Mouse (Mus musculus) stomach, postnatal 0 days (tissue): Measurements from ENCODE around the gene Sec1. TPM values are rescaled to one million over a fixed set of nuclear protein-coding genes. Genes with fewer than 3 reads are reported as not detected.

Experiments
- ATAC-seq: fragments of 200-750 bp; cut with Nextera tagmentation; 2 replicates; pipeline ENCODE4 v1.8.0; 2017; ENCODE audit not compliant: low FRiP score, low TSS enrichment
- DNase-seq: peaks from one replicate; pipeline ENCODE4 v3.0.0-alpha.2; 2016; ENCODE audit warnings: low spot score
- H3K27ac ChIP-seq: fragments of 300-500 bp; sonication (generic); replicated peaks from 2 replicates; pipeline ENCODE4 v1.5.1; 2014; ENCODE audit warnings: mild to moderate bottlenecking, control low read depth
- H3K27me3 ChIP-seq: fragments of 300-500 bp; sonication (generic); 2 replicates; pipeline ENCODE4 v1.6.1; 2014; ENCODE audit warnings: low read length; ENCODE audit not compliant: control insufficient read depth, insufficient read depth
- H3K36me3 ChIP-seq: fragments of 300-500 bp; sonication (generic); 2 replicates; pipeline ENCODE4 v1.6.1; 2014; ENCODE audit warnings: low read length, mixed read lengths; ENCODE audit not compliant: control insufficient read depth, insufficient read depth
- H3K4me1 ChIP-seq: fragments of 300-500 bp; sonication (generic); replicated peaks from 2 replicates; pipeline ENCODE4 v1.6.1; 2014; ENCODE audit warnings: antibody characterized with exemption; ENCODE audit not compliant: control insufficient read depth, insufficient read depth
- H3K4me2 ChIP-seq: fragments of 300-500 bp; sonication (generic); replicated peaks from 2 replicates; pipeline ENCODE4 v1.6.1; 2014; ENCODE audit warnings: low read depth, mild to moderate bottlenecking, control low read depth, moderate library complexity
- H3K4me3 ChIP-seq: fragments of 300-500 bp; sonication (generic); 2 replicates; pipeline ENCODE4 v1.5.1; 2014; ENCODE audit warnings: low read depth, low read length, control low read depth
- H3K9ac ChIP-seq: fragments of 300-500 bp; sonication (generic); 2 replicates; pipeline ENCODE4 v1.6.1; 2014; ENCODE audit warnings: mild to moderate bottlenecking, low read length, control low read depth, mixed read lengths
- H3K9me3 ChIP-seq: fragments of 300-500 bp; sonication (generic); 2 replicates; pipeline ENCODE4 v1.6.1; 2016; ENCODE audit warnings: low read length; ENCODE audit not compliant: control insufficient read depth
- CTCF ChIP-seq: IDR thresholded peaks from 2 replicates; pipeline ENCODE4 v1.5.1; 2016; ENCODE audit warnings: antibody characterized with exemption, low read depth, mild to moderate bottlenecking, moderate library complexity
- EP300 ChIP-seq: optimal IDR thresholded peaks from 2 replicates; pipeline ENCODE3; 2016; ENCODE audit warnings: antibody characterized with exemption
- WGBS: fragments of 180-500 bp; shearing (Covaris S2); extraction: QIAGEN DNeasy Blood & Tissue Kit; methylation state at CpG from one replicate; pipeline ENCODE4 v1.1.7; 2014; 5-methylcytosine and 5-hydroxymethylcytosine counted together
- polyA plus RNA-seq: library from polyadenylated mRNA; unstranded; fragments of >200 nt; fragmentation: Nextera tagmentation; extraction: Ambion mirVana; gene quantifications from 2 replicates; pipeline ENCODE4 v1.2.1, GENCODE M21; 2015

Sec1 gene
- polyA plus RNA-seq, 1 experiment from 2014 or later, result 0.53 TPM

- peak; percentile 14; the same call in 1 of the 2 replicates for ATAC-seq
Observed at GRCm38 (mm10) chr7:45705873-45706281, 11.7 kb upstream of the Sec1 start.

DNA sequence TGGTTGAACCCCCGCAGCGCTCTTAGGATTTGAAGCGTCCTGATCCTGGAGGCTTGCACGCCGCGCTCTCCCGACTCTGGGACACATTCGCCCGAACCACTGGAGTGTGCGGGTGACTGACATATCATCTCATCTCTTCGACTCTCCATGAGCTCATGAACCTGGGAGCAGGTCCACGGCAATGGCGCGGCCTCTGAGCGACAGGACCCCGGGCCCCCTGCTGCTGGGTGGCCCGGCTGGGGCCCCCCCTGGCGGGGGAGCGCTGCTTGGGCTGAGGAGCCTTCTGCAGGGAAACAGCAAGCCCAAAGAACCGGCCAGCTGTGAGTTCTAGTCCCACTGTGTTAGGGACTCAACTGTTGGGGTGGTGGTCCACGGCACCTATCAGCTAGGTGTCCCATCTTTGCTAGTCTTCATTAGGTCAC lies 11.3 kb upstream of the Sec1 start:
- H3K4me3 ChIP-seq, result peak overlapping the region; percentile 65
- peak overlapping the region; percentile 91 for H3K9ac ChIP-seq
- peak overlapping the region; percentile 96 for H3K27ac ChIP-seq
- peak overlapping the region; percentile 99 for H3K4me2 ChIP-seq
- WGBS, result under 1% methylated on average over 21 of the region's 21 CpGs
- DNase-seq, result no peak
- peak; percentile 1 for ATAC-seq
- TF ChIP-seq CTCF (no peak; the same call in 1 of the 2 replicates), EP300 (no peak)
- H3K9me3 ChIP-seq, result no peaks in the 10 kb centered on the region
- H3K4me1 ChIP-seq, result peaks cover 15% of the 10 kb centered on the region; the same call in 1 of the 2 replicates
- H3K27me3 ChIP-seq, result no peaks in the 10 kb centered on the region
- peaks cover 6% of the 10 kb centered on the region; the same call in 1 of the 2 replicates for H3K36me3 ChIP-seq

More at GRCm38 (mm10) chr7:45705873-45706281, 11.7 kb upstream of the Sec1 start:
- WGBS, result 1% methylated on average over 7 of the region's 7 CpGs
- Histone ChIP-seq H3K4me2 (peak overlapping the region; percentile 99), H3K27me3 (no peaks in the 10 kb centered on the region), H3K9ac (peak overlapping the region; percentile 91), H3K36me3 (peaks cover 10% of the 10 kb centered on the region; the same call in 1 of the 2 replicates), H3K4me3 (peak overlapping the region; percentile 65), H3K9me3 (no peaks in the 10 kb centered on the region), H3K27ac (peak overlapping the region; percentile 96), H3K4me1 (peaks cover 15% of the 10 kb centered on the region; the same call in 1 of the 2 replicates)
- DNase-seq, result peak; percentile 84
- no peak for TF ChIP-seq EP300
- no peak for TF ChIP-seq CTCF

- Histone ChIP-seq H3K4me1 (peaks cover 18% of the 10 kb centered on the region; the same call in 1 of the 2 replicates), H3K27me3 (no peaks in the 10 kb centered on the region), H3K36me3 (peaks cover 1% of the 10 kb centered on the region; the same call in 1 of the 2 replicates), H3K9me3 (no peaks in the 10 kb centered on the region), H3K9ac (peak within 1 kb of the TSS; percentile 91), H3K4me2 (peak within 1 kb of the TSS; percentile 99), H3K27ac (peak within 1 kb of the TSS; percentile 96), H3K4me3 (peak within 1 kb of the TSS; percentile 65)
- peak; percentile 81 for ATAC-seq
- no peak for TF ChIP-seq CTCF
- no peak for TF ChIP-seq EP300
- WGBS, result 0% methylated on average over 35 of the region's 36 CpGs
- DNase-seq, result peak; percentile 99
Observed at GRCm38 (mm10) chr7:45704730-45705442, 10.7 kb upstream of the Sec1 start, which contains the start of gene Dbp. Dbp (plus strand) TSS chr7:45705088.

GRCm38 (mm10) chr7:45704046-45704559 lies 9.9 kb upstream of the Sec1 start:
- TF ChIP-seq CTCF (no peak), EP300 (peak; percentile 19)
- no peaks in the 10 kb centered on the region for H3K9me3 ChIP-seq
- peak overlapping the region; percentile 38 for H3K4me3 ChIP-seq
- H3K27me3 ChIP-seq, result no peaks in the 10 kb centered on the region
- under 1% methylated on average over 13 of the region's 13 CpGs for WGBS
- peaks cover 18% of the 10 kb centered on the region; the same call in 1 of the 2 replicates for H3K4me1 ChIP-seq
- H3K4me2 ChIP-seq, result peak overlapping the region; percentile 66
- ATAC-seq, result peak; percentile 61
- H3K9ac ChIP-seq, result peak overlapping the region; percentile 61
- peak overlapping the region; percentile 89 for H3K27ac ChIP-seq
- no peaks in the 10 kb centered on the region for H3K36me3 ChIP-seq
- DNase-seq, result peak; percentile 75

GRCm38 (mm10) chr7:45703521-45704033 lies 9.4 kb upstream of the Sec1 start:
- WGBS, result 27% methylated on average over 12 of the region's 12 CpGs
- H3K4me1 ChIP-seq, result peaks cover 13% of the 10 kb centered on the region; the same call in 1 of the 2 replicates
- peak overlapping the region; percentile 38; the same call in 1 of the 2 replicates for H3K4me3 ChIP-seq
- peak overlapping the region; percentile 61; the same call in 1 of the 2 replicates for H3K9ac ChIP-seq
- H3K27me3 ChIP-seq, result no peaks in the 10 kb centered on the region
- peak overlapping the region; percentile 66 for H3K4me2 ChIP-seq
- no peaks in the 10 kb centered on the region for H3K36me3 ChIP-seq
- no peak for DNase-seq
- no peak for TF ChIP-seq CTCF
- TF ChIP-seq EP300, result no peak
- H3K9me3 ChIP-seq, result no peaks in the 10 kb centered on the region
- ATAC-seq, result no peak
- peak overlapping the region; percentile 89 for H3K27ac ChIP-seq
